Mouse (Mus musculus) heart, embryonic 11.5 days (tissue): ENCODE measurements around the gene Troap. TPM values are rescaled to one million over a fixed set of nuclear protein-coding genes. Genes with fewer than 3 reads are reported as not detected.

Experiments
- ATAC-seq: fragments of 200-750 bp; cut with Nextera tagmentation; replicated peaks from 2 replicates; pipeline ENCODE4 v1.8.0; 2017; ENCODE audit warnings: moderate library complexity; ENCODE audit not compliant: insufficient number of reproducible peaks, low FRiP score, low TSS enrichment
- H3K27ac ChIP-seq: fragments of 300-500 bp; sonication (generic); 2 replicates; pipeline ENCODE4 v1.5.1; 2014; ENCODE audit warnings: mild to moderate bottlenecking, low read depth, low read length
- H3K27me3 ChIP-seq: fragments of 300-500 bp; sonication (generic); 2 replicates; pipeline ENCODE4 v1.6.1; 2014; ENCODE audit warnings: mild to moderate bottlenecking, low read length, mixed read lengths; ENCODE audit not compliant: control insufficient read depth, insufficient read depth
- H3K36me3 ChIP-seq: fragments of 300-500 bp; sonication (generic); 2 replicates; pipeline ENCODE4 v1.6.1; 2014; ENCODE audit warnings: mild to moderate bottlenecking, low read length, moderate library complexity, mixed read lengths; ENCODE audit not compliant: control insufficient read depth, insufficient read depth
- H3K4me1 ChIP-seq: fragments of 300-500 bp; sonication (generic); 2 replicates; pipeline ENCODE4 v1.6.1; 2014; ENCODE audit warnings: low read length; ENCODE audit not compliant: control insufficient read depth, insufficient read depth
- H3K4me2 ChIP-seq: fragments of 300-500 bp; sonication (generic); 2 replicates; pipeline ENCODE4 v1.6.1; 2014; ENCODE audit warnings: mild to moderate bottlenecking, moderate library complexity
- H3K4me3 ChIP-seq: fragments of 300-500 bp; sonication (generic); 2 replicates; pipeline ENCODE4 v1.5.1; 2014; ENCODE audit warnings: low read depth, low read length
- H3K9ac ChIP-seq: fragments of 300-500 bp; sonication (generic); 2 replicates; pipeline ENCODE4 v1.6.1; 2014; ENCODE audit warnings: mild to moderate bottlenecking, low read depth, low read length, moderate library complexity
- H3K9me3 ChIP-seq: fragments of 300-500 bp; sonication (generic); replicated peaks from 2 replicates; pipeline ENCODE4 v1.6.1; 2016; ENCODE audit warnings: low read length; ENCODE audit not compliant: control insufficient read depth
- WGBS: fragments of 180-500 bp; shearing (Covaris S2); extraction: QIAGEN DNeasy Blood & Tissue Kit; methylation state at CpG from one replicate; pipeline ENCODE4 v1.1.7; 2014; ENCODE audit not compliant: insufficient replicate concordance; 5-methylcytosine and 5-hydroxymethylcytosine counted together
- polyA plus RNA-seq: library from polyadenylated mRNA; unstranded; fragments of >200 nt; fragmentation: Nextera tagmentation; extraction: Ambion mirVana; gene quantifications from 2 replicates; pipeline ENCODE4 v1.2.1, GENCODE M21; 2014

Troap gene
- polyA plus RNA-seq, 1 experiment from 2014 or later = 22.0 TPM

GRCm38 (mm10) chr15:99030585-99031387, 43.6 kb upstream of the Troap start:
- peak overlapping the region; percentile 91 for H3K4me2 ChIP-seq
- H3K4me1 ChIP-seq = peaks cover 21% of the 10 kb centered on the region
- H3K27ac ChIP-seq = peak overlapping the region; percentile 93
- 7% methylated on average over 26 of the region's 26 CpGs for WGBS
- peak overlapping the region; percentile 88 for H3K4me3 ChIP-seq
- peaks cover 5% of the 10 kb centered on the region for H3K36me3 ChIP-seq
- peak overlapping the region; percentile 90 for H3K9ac ChIP-seq
- ATAC-seq = peak; percentile 78
- H3K27me3 ChIP-seq = no peaks in the 10 kb centered on the region
- no peaks in the 10 kb centered on the region for H3K9me3 ChIP-seq

- H3K9me3 ChIP-seq = no peaks in the 10 kb centered on the region
- H3K27ac ChIP-seq = no peak overlapping the region
- H3K36me3 ChIP-seq = peaks cover 9% of the 10 kb centered on the region
- no peaks in the 10 kb centered on the region for H3K27me3 ChIP-seq
- peak overlapping the region; percentile 90 for H3K9ac ChIP-seq
- ATAC-seq = no peak
- WGBS = 65% methylated on average over 4 of the region's 4 CpGs
- H3K4me1 ChIP-seq = peaks cover 21% of the 10 kb centered on the region
- H3K4me3 ChIP-seq = peak overlapping the region; percentile 88
- peak overlapping the region; percentile 91 for H3K4me2 ChIP-seq
Observed at GRCm38 (mm10) chr15:99031388-99031675, 43.0 kb upstream of the Troap start.

GRCm38 (mm10) chr15:99032041-99032725, 42.2 kb upstream of the Troap start:
- H3K27me3 ChIP-seq = no peaks in the 10 kb centered on the region
- H3K9me3 ChIP-seq = no peaks in the 10 kb centered on the region
- peaks cover 11% of the 10 kb centered on the region for H3K36me3 ChIP-seq
- ATAC-seq = no peak
- WGBS = 61% methylated on average over 9 of the region's 9 CpGs
- peak overlapping the region; percentile 1; the same call in 1 of the 2 replicates for H3K27ac ChIP-seq
- H3K4me3 ChIP-seq = peak overlapping the region; percentile 88
- peak overlapping the region; percentile 66 for H3K9ac ChIP-seq
- H3K4me2 ChIP-seq = peak overlapping the region; percentile 91
- H3K4me1 ChIP-seq = peaks cover 21% of the 10 kb centered on the region

- no peak for ATAC-seq
Observed at GRCm38 (mm10) chr15:99032726-99033250, 41.6 kb upstream of the Troap start.

GRCm38 (mm10) chr15:99033498-99034270, 40.7 kb upstream of the Troap start:
- Histone ChIP-seq H3K27ac (no peak overlapping the region), H3K36me3 (peaks cover 14% of the 10 kb centered on the region), H3K27me3 (no peaks in the 10 kb centered on the region), H3K4me3 (0 out of 2 replicates have a peak overlapping the region, but pooled peaks have one; percentile 88), H3K9ac (peak overlapping the region; percentile 1; the same call in 1 of the 2 replicates), H3K4me1 (peaks cover 21% of the 10 kb centered on the region), H3K4me2 (peak overlapping the region; percentile 91), H3K9me3 (no peaks in the 10 kb centered on the region)
- 71% methylated on average over 7 of the region's 7 CpGs for WGBS
- ATAC-seq = no peak

More at GRCm38 (mm10) chr15:99032726-99033250, 41.6 kb upstream of the Troap start:
- Histone ChIP-seq H3K4me2 (peak overlapping the region; percentile 91), H3K36me3 (peaks cover 11% of the 10 kb centered on the region), H3K4me1 (peaks cover 21% of the 10 kb centered on the region), H3K27me3 (no peaks in the 10 kb centered on the region), H3K4me3 (peak overlapping the region; percentile 88), H3K9me3 (no peaks in the 10 kb centered on the region), H3K9ac (peak overlapping the region; percentile 66; the same call in 1 of the 2 replicates), H3K27ac (peak overlapping the region; percentile 35; the same call in 1 of the 2 replicates)
- 37% methylated on average over 7 of the region's 7 CpGs for whole genome bisulfite sequencing

GRCm38 (mm10) chr15:99035431-99035830, 38.9 kb upstream of the Troap start:
- Histone ChIP-seq H3K27me3 (no peaks in the 10 kb centered on the region), H3K4me1 (peaks cover 22% of the 10 kb centered on the region), H3K9me3 (no peaks in the 10 kb centered on the region), H3K27ac (no peak overlapping the region), H3K36me3 (peaks cover 14% of the 10 kb centered on the region), H3K4me3 (no peak overlapping the region), H3K9ac (no peak overlapping the region), H3K4me2 (no peak overlapping the region)
- no peak for ATAC-seq
- WGBS = 78% methylated on average over 4 of the region's 4 CpGs

GRCm38 (mm10) chr15:99036249-99036905, 38.0 kb upstream of the Troap start:
- no peak for ATAC-seq
- H3K9ac ChIP-seq = no peak overlapping the region
- H3K4me1 ChIP-seq = peaks cover 24% of the 10 kb centered on the region
- no peaks in the 10 kb centered on the region for H3K9me3 ChIP-seq
- 86% methylated on average over 8 of the region's 8 CpGs for WGBS
- H3K4me2 ChIP-seq = no peak overlapping the region
- no peaks in the 10 kb centered on the region for H3K27me3 ChIP-seq
- H3K27ac ChIP-seq = no peak overlapping the region
- peaks cover 14% of the 10 kb centered on the region for H3K36me3 ChIP-seq
- H3K4me3 ChIP-seq = no peak overlapping the region

GRCm38 (mm10) chr15:99038025-99038424, 36.4 kb upstream of the Troap start:
- no peak for ATAC-seq
- Histone ChIP-seq H3K4me3 (no peak overlapping the region), H3K4me1 (peaks cover 11% of the 10 kb centered on the region), H3K9me3 (no peaks in the 10 kb centered on the region), H3K9ac (no peak overlapping the region), H3K4me2 (no peak overlapping the region), H3K27ac (no peak overlapping the region), H3K27me3 (no peaks in the 10 kb centered on the region), H3K36me3 (peaks cover 14% of the 10 kb centered on the region)
- WGBS = 100% methylated on average over 1 of the region's 1 CpGs
